Mouse (Mus musculus): ENCODE measurements around the gene Epb41l3. TPM values are rescaled to one million over a fixed set of nuclear protein-coding genes. Genes with fewer than 3 reads are reported as not detected.

Epb41l3 gene
- 28.1 and 28.7 TPM in 2 replicates for polyA plus RNA-seq (2014; fragmentation: Nextera tagmentation; extraction: Ambion mirVana)

DNA sequence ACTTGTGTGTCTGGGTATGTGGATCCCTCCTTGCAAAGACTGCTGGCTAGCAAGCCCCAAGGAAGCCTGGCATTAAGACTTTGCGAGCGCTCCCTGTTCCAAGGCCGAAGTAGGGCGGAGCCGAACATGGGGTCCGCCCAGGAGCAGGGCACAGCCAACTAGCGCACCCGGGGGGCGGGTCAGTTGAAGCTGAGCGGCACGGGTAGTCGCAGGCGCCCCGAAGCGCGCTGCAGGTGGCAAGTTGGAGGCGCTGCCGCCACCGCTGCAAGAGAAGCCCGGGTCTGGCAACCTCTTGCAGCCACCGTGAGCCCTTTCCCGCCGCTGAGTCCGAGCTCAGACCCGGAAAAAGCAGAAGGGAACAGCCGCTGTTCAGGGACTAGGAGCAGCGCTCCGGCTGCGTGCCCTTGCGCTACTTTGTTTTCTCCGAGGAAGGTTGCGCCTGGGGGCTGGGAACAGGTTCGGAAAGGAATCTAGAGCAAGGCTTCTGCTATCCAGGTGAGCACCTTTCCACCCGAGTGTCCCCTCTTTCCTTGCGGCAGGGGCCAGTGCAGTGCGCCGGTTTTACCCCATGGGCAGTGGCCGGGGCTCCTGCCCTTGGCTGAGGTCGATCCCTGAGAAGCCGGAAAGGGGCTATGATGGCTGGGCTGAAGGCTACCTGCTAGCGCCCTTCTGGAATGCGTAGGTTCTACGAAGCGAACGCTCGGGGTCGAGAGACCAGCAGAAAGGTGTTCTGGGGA is at the start of gene Epb41l3:
Gene Epb41l3, plus strand, starts transcription at position 183 of the 737 bp plus-strand sequence.
- Histone ChIP-seq H3K4me1 (replicated peaks; ENCODE audit: control insufficient read depth, insufficient read depth, low read length) (no peaks in the 10 kb centered on the region), H3K9ac (ENCODE audit: low read depth, low read length) (no peak within 1 kb of the TSS), H3K4me2 (peak within 1 kb of the TSS; percentile 81), H3K27me3 (replicated peaks; ENCODE audit: control insufficient read depth, insufficient read depth, low read length) (peaks cover 41% of the 10 kb centered on the region), H3K4me3 (ENCODE audit: low read depth, low read length) (peak within 1 kb of the TSS; percentile 48), H3K9me3 (ENCODE audit: control insufficient read depth, low read length) (no peaks in the 10 kb centered on the region), H3K36me3 (ENCODE audit: control insufficient read depth, insufficient read depth, low read length) (no peaks in the 10 kb centered on the region), H3K27ac (ENCODE audit: low read depth, low read length) (no peak within 1 kb of the TSS)
- 2% methylated on average over 47 of the region's 47 CpGs for WGBS
- DNase-seq (ENCODE audit: low spot score) = peak; percentile 61
- ATAC-seq (replicated peaks; ENCODE audit: low FRiP score) = peak; percentile 78

DNA sequence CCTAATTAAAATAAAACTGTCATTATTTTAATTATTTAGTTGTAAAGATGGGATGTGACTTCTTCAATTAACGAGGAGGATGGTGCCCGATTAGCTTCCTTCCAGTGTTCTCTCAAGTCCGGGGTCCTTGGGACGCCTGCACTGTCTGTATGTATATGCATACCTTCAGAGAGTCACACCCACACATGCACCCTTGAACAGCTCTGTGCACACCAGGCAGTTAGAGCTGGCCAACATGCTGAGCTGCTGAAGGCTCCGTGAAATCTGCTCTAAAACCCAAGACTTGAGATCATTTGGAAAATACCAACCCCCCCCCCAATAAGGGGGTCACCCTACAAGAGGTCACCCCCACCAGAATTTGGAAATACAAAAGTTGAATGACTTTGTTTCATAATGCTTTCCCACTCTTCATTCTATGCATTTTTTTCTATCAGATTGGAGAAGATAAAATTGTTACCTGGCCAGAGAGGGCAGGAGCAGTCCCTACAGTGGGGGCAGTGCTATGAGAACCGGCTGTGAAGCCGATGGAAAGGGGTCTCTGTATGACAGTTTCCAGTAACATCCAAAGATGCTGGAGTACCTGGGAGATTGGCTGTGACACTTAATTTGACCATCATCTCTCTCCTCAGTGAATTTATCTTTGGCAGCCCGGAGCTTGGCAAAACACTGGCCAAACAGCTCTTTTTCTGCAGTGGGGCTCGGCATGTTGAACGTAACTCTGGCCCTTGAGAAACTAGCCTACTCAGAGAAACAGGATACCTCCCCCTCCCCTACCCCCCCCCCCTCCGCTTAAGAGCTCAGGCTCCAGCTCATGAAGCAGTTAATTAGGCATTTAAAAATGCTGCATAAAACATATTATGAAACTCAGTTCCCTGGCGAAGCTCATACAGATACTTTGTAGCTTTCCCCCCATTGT is 36.5 kb upstream of the Epb41l3 start:
- Histone ChIP-seq H3K36me3 (ENCODE audit: control insufficient read depth, insufficient read depth, low read length) (no peaks in the 10 kb centered on the region), H3K9ac (ENCODE audit: low read depth, low read length) (no peak overlapping the region), H3K27ac (ENCODE audit: low read depth, low read length) (no peak overlapping the region), H3K4me3 (ENCODE audit: low read depth, low read length) (no peak overlapping the region), H3K9me3 (ENCODE audit: control insufficient read depth, low read length) (no peaks in the 10 kb centered on the region), H3K4me2 (no peak overlapping the region), H3K27me3 (replicated peaks; ENCODE audit: control insufficient read depth, insufficient read depth, low read length) (no peaks in the 10 kb centered on the region), H3K4me1 (replicated peaks; ENCODE audit: control insufficient read depth, insufficient read depth, low read length) (no peaks in the 10 kb centered on the region)
- 76% methylated on average over 12 of the region's 12 CpGs for WGBS
- no peak for DNase-seq (ENCODE audit: low spot score)
- no peak for ATAC-seq (replicated peaks; ENCODE audit: low FRiP score)

DNA sequence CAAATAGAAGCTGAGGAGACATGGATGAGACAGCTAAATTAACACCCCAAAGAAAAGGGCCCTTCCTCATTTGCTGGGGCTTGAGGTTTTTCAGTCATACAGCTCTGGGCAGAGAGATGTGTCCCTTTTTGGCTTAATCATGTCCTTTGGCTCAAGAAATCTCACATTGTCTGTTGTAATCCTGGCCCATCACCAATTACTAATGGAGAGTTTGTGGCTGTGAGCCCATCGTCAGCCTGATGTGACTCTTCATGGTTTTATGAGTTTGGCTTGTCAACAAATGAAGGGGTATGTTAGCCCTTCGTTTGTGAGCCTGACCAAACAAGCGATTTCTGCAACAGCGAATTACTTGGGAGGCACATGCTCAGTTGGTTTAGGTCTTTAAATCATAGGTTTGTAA is 34.0 kb upstream of the Epb41l3 start:
- Histone ChIP-seq H3K9ac (ENCODE audit: low read depth, low read length) (no peak overlapping the region), H3K27ac (ENCODE audit: low read depth, low read length) (no peak overlapping the region), H3K4me2 (no peak overlapping the region), H3K4me3 (ENCODE audit: low read depth, low read length) (no peak overlapping the region), H3K36me3 (ENCODE audit: control insufficient read depth, insufficient read depth, low read length) (no peaks in the 10 kb centered on the region), H3K4me1 (replicated peaks; ENCODE audit: control insufficient read depth, insufficient read depth, low read length) (no peaks in the 10 kb centered on the region), H3K9me3 (ENCODE audit: control insufficient read depth, low read length) (no peaks in the 10 kb centered on the region; the same call in 1 of the 2 replicates), H3K27me3 (replicated peaks; ENCODE audit: control insufficient read depth, insufficient read depth, low read length) (no peaks in the 10 kb centered on the region)
- ATAC-seq (replicated peaks; ENCODE audit: low FRiP score) (no peak), DNase-seq (ENCODE audit: low spot score) (no peak)
- 74% methylated on average over 4 of the region's 4 CpGs for WGBS

DNA sequence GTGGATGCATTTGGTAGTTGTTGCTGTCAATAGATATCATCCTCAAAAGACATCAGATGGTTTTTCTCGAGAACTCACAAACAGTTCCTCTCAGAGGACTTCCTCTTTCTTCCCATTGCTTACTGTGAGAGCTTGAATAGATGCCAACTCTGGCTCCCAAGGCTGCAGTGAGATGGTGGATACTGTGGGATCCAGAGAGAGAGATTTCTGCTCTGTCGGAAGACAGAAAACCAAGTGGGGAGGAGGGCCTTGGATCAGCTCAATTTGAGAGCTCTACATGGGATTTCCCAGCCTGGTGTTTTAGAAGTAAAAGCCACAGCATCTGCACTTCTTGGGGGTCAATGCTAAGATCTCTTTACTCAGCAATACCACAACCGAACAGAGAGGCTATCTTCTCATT is 26.7 kb upstream of the Epb41l3 start:
- no peak for ATAC-seq (replicated peaks; ENCODE audit: low FRiP score)
- no peak overlapping the region for H3K9ac ChIP-seq (ENCODE audit: low read depth, low read length)
- H3K4me2 ChIP-seq = no peak overlapping the region
- no peaks in the 10 kb centered on the region for H3K27me3 ChIP-seq (replicated peaks; ENCODE audit: control insufficient read depth, insufficient read depth, low read length)
- DNase-seq (ENCODE audit: low spot score) = no peak
- 70% methylated on average over 3 of the region's 3 CpGs for WGBS
- H3K4me3 ChIP-seq (ENCODE audit: low read depth, low read length) = no peak overlapping the region
- H3K27ac ChIP-seq (ENCODE audit: low read depth, low read length) = no peak overlapping the region
- H3K4me1 ChIP-seq (replicated peaks; ENCODE audit: control insufficient read depth, insufficient read depth, low read length) = no peaks in the 10 kb centered on the region
- no peaks in the 10 kb centered on the region for H3K36me3 ChIP-seq (ENCODE audit: control insufficient read depth, insufficient read depth, low read length)
- no peaks in the 10 kb centered on the region; the same call in 1 of the 2 replicates for H3K9me3 ChIP-seq (ENCODE audit: control insufficient read depth, low read length)

DNA sequence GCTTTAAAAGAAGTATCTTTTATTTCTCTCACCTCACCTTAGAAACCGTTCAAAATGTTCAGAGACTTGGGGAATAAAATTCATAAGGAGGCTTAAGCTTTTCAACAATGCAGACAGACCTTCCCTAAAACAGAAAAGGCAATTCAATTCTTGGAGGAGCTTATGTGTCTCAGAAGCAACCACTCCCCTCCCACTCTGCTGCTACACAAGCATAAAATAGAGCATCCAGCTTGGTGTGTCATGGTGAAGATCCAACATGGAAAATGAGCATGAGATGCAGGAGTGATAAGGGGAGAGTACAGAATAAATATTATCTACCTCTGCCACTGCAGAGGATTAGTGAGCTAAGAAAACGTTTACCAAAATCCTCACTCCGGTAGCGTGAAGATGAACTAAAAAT is 21.5 kb upstream of the Epb41l3 start:
- H3K9me3 ChIP-seq (ENCODE audit: control insufficient read depth, low read length) = no peaks in the 10 kb centered on the region
- no peak overlapping the region for H3K4me3 ChIP-seq (ENCODE audit: low read depth, low read length)
- DNase-seq (ENCODE audit: low spot score) = no peak
- no peaks in the 10 kb centered on the region for H3K36me3 ChIP-seq (ENCODE audit: control insufficient read depth, insufficient read depth, low read length)
- ATAC-seq (replicated peaks; ENCODE audit: low FRiP score) = no peak
- H3K9ac ChIP-seq (ENCODE audit: low read depth, low read length) = no peak overlapping the region
- no peak overlapping the region for H3K4me2 ChIP-seq
- 71% methylated on average over 4 of the region's 4 CpGs for WGBS
- H3K4me1 ChIP-seq (replicated peaks; ENCODE audit: control insufficient read depth, insufficient read depth, low read length) = no peaks in the 10 kb centered on the region
- no peaks in the 10 kb centered on the region for H3K27me3 ChIP-seq (replicated peaks; ENCODE audit: control insufficient read depth, insufficient read depth, low read length)
- H3K27ac ChIP-seq (ENCODE audit: low read depth, low read length) = no peak overlapping the region

DNA sequence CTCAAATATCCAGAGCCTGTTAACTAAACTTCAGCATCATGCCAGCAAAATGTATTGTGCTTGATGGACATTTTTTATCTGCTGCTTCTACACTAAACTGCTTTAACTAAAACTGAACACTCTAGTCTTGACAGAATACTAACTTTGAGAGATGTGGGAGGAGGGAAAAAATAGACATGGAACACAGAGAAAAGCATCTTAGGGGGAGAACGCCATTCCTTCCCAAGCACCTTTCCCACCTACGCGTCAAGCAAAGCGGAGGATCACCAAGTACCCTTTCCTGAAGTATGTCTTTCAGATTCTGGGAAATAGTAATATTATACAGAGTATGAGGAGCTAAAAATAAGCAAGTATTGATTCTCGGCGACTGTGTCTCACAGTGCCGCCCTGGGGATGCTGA is 15.7 kb upstream of the Epb41l3 start:
- Histone ChIP-seq H3K36me3 (ENCODE audit: control insufficient read depth, insufficient read depth, low read length) (no peaks in the 10 kb centered on the region), H3K4me1 (replicated peaks; ENCODE audit: control insufficient read depth, insufficient read depth, low read length) (no peaks in the 10 kb centered on the region), H3K4me3 (ENCODE audit: low read depth, low read length) (no peak overlapping the region), H3K4me2 (no peak overlapping the region), H3K9ac (ENCODE audit: low read depth, low read length) (no peak overlapping the region), H3K27ac (ENCODE audit: low read depth, low read length) (no peak overlapping the region), H3K27me3 (replicated peaks; ENCODE audit: control insufficient read depth, insufficient read depth, low read length) (no peaks in the 10 kb centered on the region), H3K9me3 (ENCODE audit: control insufficient read depth, low read length) (no peaks in the 10 kb centered on the region)
- DNase-seq (ENCODE audit: low spot score) (no peak), ATAC-seq (replicated peaks; ENCODE audit: low FRiP score) (no peak)
- 87% methylated on average over 7 of the region's 7 CpGs for WGBS

DNA sequence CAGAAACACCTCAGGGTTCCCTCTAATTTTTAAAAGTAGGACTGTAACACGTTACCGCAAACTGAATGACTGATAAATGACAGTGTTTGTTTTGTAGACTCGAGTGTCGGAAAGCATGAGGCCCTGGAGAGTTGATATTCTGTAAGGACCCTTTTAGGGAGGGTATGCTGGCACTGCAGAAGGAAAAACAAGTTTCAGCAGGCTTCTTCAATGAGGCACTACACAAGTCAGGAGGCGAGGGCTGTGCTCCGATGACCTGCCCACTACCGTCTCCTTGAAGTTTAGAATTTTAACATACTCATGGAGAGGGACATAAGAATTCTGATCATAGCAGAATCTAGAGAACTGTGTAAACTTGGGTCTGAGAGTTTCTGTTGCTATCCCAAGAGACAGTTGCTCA is 15.1 kb upstream of the Epb41l3 start:
- Histone ChIP-seq H3K4me3 (ENCODE audit: low read depth, low read length) (no peak overlapping the region), H3K4me1 (replicated peaks; ENCODE audit: control insufficient read depth, insufficient read depth, low read length) (no peaks in the 10 kb centered on the region), H3K36me3 (ENCODE audit: control insufficient read depth, insufficient read depth, low read length) (no peaks in the 10 kb centered on the region), H3K27me3 (replicated peaks; ENCODE audit: control insufficient read depth, insufficient read depth, low read length) (no peaks in the 10 kb centered on the region), H3K4me2 (no peak overlapping the region), H3K9me3 (ENCODE audit: control insufficient read depth, low read length) (no peaks in the 10 kb centered on the region), H3K27ac (ENCODE audit: low read depth, low read length) (no peak overlapping the region), H3K9ac (ENCODE audit: low read depth, low read length) (no peak overlapping the region)
- ATAC-seq (replicated peaks; ENCODE audit: low FRiP score) (no peak), DNase-seq (ENCODE audit: low spot score) (no peak)
- 83% methylated on average over 7 of the region's 7 CpGs for WGBS

DNA sequence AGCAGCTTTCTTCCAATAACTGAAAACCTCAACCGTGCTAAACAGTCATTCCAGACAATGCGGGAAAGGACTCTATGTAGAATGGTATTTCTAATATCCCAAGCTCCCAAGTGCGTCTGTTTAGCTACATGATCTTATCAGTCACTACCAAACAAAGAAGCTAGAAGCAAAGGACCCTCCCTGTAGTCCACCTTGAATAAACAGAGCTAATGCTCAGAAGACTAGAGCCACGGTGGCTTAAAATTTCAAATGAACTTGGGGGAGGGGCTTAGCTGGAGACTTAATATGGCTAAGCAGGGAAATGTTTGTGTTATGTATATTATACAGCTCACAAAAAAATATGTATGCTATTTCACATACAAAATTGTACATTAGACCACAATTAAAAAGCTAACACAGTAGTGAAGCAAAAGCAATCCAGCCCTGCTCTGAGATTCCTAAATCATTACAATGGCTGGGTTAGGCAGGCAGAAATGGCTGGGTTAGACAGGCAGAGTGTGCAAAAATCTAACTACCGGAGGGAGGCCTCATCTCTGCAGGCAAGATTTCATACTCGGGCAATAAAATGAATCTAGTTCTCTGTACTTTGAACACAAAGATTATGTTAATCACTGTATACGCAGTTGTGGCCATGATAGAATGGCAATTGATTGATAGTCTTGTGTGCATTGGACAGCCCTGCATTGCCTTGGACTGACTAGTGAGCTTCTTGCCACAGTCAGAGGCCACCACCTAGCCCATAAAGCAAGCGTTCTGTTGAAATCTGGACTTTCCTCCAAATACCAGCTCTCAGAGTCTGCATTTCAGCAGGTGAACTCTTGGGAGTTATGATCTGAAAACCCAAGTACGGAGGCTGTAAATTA is 13.4 kb upstream of the Epb41l3 start:
- ATAC-seq (replicated peaks; ENCODE audit: low FRiP score) (no peak), DNase-seq (ENCODE audit: low spot score) (no peak)
- Histone ChIP-seq H3K4me2 (no peak overlapping the region), H3K4me3 (ENCODE audit: low read depth, low read length) (no peak overlapping the region), H3K4me1 (replicated peaks; ENCODE audit: control insufficient read depth, insufficient read depth, low read length) (no peaks in the 10 kb centered on the region), H3K36me3 (ENCODE audit: control insufficient read depth, insufficient read depth, low read length) (no peaks in the 10 kb centered on the region), H3K27me3 (replicated peaks; ENCODE audit: control insufficient read depth, insufficient read depth, low read length) (no peaks in the 10 kb centered on the region), H3K27ac (ENCODE audit: low read depth, low read length) (no peak overlapping the region), H3K9ac (ENCODE audit: low read depth, low read length) (no peak overlapping the region), H3K9me3 (ENCODE audit: control insufficient read depth, low read length) (no peaks in the 10 kb centered on the region)
- WGBS = 71% methylated on average over 9 of the region's 9 CpGs
